Mouse (Mus musculus) heart, embryonic 15.5 days (tissue): ENCODE measurements around the gene Spint5. TPM values are rescaled to one million over a fixed set of nuclear protein-coding genes. Genes with fewer than 3 reads are reported as not detected.

Experiments
- ATAC-seq: fragments of 200-750 bp; cut with Nextera tagmentation; replicated peaks from 2 replicates; pipeline ENCODE4 v1.8.0; 2017; ENCODE audit warnings: low read depth, moderate TSS enrichment; ENCODE audit not compliant: insufficient number of reproducible peaks, insufficient read depth, low FRiP score
- H3K27ac ChIP-seq: fragments of 300-500 bp; sonication (generic); 2 replicates; pipeline ENCODE4 v1.5.1; 2015; ENCODE audit warnings: mild to moderate bottlenecking, inconsistent platforms
- H3K27me3 ChIP-seq: fragments of 300-500 bp; sonication (generic); 2 replicates; pipeline ENCODE4 v1.6.1; 2015; ENCODE audit warnings: inconsistent platforms
- H3K36me3 ChIP-seq: fragments of 300-500 bp; sonication (generic); 2 replicates; pipeline ENCODE4 v1.6.1; 2015; ENCODE audit warnings: mild to moderate bottlenecking, inconsistent platforms
- H3K4me1 ChIP-seq: fragments of 300-500 bp; sonication (generic); replicated peaks from 2 replicates; pipeline ENCODE4 v1.6.1; 2015; ENCODE audit warnings: inconsistent platforms
- H3K4me2 ChIP-seq: fragments of 300-500 bp; sonication (generic); 2 replicates; pipeline ENCODE4 v1.6.1; 2015; ENCODE audit warnings: inconsistent platforms, mild to moderate bottlenecking, moderate library complexity
- H3K4me3 ChIP-seq: fragments of 300-500 bp; sonication (generic); 2 replicates; pipeline ENCODE4 v1.5.1; 2015; ENCODE audit warnings: mild to moderate bottlenecking, inconsistent platforms
- H3K9ac ChIP-seq: fragments of 300-500 bp; sonication (generic); 2 replicates; pipeline ENCODE4 v1.6.1; 2015; ENCODE audit warnings: mild to moderate bottlenecking, inconsistent platforms
- H3K9me3 ChIP-seq: fragments of 300-500 bp; sonication (generic); replicated peaks from 2 replicates; pipeline ENCODE4 v1.6.1; 2016; ENCODE audit warnings: inconsistent platforms
- WGBS: fragments of 180-500 bp; shearing (Covaris S2); methylation state at CpG from one replicate; pipeline ENCODE4 v1.1.7; 2015; ENCODE audit warnings: mixed read lengths; 5-methylcytosine and 5-hydroxymethylcytosine counted together
- polyA plus RNA-seq: library from polyadenylated mRNA; unstranded; fragments of >200 nt; fragmentation: Nextera tagmentation; extraction: Ambion mirVana; gene quantifications from 2 replicates; pipeline ENCODE4 v1.2.1, GENCODE M21; 2015

Spint5 gene
- not detected in 2 replicates for polyA plus RNA-seq

DNA sequence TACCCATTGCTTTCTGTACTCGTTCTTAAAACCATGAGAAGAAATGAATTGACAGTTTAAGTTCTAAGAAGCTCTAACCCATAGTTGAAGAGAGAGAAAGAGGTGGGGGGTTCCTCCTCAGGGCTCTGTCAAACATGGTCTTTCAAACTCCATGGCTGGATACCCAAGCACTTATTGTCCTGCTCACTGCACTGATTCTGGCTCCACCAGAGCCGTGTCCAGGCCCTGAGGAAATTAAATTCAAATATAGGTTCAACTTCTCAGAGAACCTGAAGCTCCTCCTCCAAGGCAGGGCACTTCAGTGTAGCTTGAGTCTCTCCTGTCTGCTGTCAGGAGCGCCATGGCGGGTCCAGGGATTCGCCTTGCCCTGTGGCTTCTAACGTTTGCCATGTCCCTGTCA, at the start of gene Spint5:
Gene Spint5 (plus strand): TSS at position 301 of the 400 bp plus-strand sequence.
- H3K9me3 ChIP-seq: no peaks in the 10 kb centered on the region
- no peaks in the 10 kb centered on the region for H3K36me3 ChIP-seq
- no peak within 1 kb of the TSS for H3K27ac ChIP-seq
- H3K4me2 ChIP-seq: no peak within 1 kb of the TSS
- WGBS: 71% methylated on average over 6 of the region's 6 CpGs
- H3K9ac ChIP-seq: no peak within 1 kb of the TSS
- no peaks in the 10 kb centered on the region for H3K4me1 ChIP-seq
- H3K27me3 ChIP-seq: no peaks in the 10 kb centered on the region
- ATAC-seq: no peak
- no peak within 1 kb of the TSS for H3K4me3 ChIP-seq

DNA sequence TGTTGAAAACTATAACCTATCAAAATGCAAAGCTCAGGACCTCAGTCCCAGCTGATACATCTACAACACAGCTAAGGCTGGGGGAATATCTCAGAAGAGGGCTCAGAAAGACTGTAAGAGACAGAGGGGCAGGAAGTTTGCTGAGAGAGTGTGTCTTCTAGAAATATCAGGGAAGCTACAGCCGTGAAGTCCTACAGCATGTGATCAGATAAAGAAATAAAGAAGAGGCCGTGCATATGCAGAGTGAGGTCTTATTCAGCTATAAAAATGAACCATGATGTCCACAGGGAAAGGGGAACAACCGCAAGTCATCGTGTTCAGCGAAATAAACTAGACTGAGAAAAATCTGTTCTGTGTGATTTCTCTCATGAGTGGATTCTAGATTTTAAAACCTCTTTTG, 44.8 kb upstream of the Spint5 start:
- Histone ChIP-seq H3K9me3 (no peaks in the 10 kb centered on the region), H3K4me2 (no peak overlapping the region)

DNA sequence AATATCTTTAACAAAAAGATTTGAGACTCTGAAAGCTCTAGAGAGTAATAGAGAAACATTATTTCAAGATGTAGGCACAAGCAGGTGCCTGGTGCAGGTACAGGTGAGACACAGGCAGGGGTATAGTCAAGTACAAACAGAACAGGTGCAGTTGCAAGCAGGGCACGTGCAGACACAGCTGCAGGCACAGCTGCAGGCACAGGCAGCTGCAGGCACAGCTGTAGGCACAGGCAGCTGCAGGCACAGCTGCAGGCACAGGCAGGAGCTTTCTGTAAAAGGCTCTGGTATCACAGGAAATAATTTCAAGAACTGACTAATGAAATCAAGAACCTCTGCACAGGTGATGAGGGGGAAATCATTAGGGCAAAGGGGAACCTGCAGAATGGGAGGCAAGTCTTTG, 44.2 kb upstream of the Spint5 start:
- Histone ChIP-seq H3K27ac (no peak overlapping the region), H3K4me1 (no peaks in the 10 kb centered on the region), H3K4me3 (no peak overlapping the region), H3K27me3 (no peaks in the 10 kb centered on the region), H3K9ac (no peak overlapping the region), H3K36me3 (no peaks in the 10 kb centered on the region), H3K4me2 (no peak overlapping the region), H3K9me3 (no peaks in the 10 kb centered on the region)
- WGBS: 26% methylated on average over 1 of the region's 1 CpGs
- ATAC-seq: no peak

More for the DNA sequence above, 44.8 kb upstream of the Spint5 start:
- no peaks in the 10 kb centered on the region for H3K4me1 ChIP-seq
- H3K27me3 ChIP-seq: no peaks in the 10 kb centered on the region
- no peak overlapping the region for H3K9ac ChIP-seq
- ATAC-seq: no peak
- no peaks in the 10 kb centered on the region for H3K36me3 ChIP-seq
- WGBS: 77% methylated on average over 5 of the region's 5 CpGs
- H3K4me3 ChIP-seq: no peak overlapping the region
- no peak overlapping the region for H3K27ac ChIP-seq

DNA sequence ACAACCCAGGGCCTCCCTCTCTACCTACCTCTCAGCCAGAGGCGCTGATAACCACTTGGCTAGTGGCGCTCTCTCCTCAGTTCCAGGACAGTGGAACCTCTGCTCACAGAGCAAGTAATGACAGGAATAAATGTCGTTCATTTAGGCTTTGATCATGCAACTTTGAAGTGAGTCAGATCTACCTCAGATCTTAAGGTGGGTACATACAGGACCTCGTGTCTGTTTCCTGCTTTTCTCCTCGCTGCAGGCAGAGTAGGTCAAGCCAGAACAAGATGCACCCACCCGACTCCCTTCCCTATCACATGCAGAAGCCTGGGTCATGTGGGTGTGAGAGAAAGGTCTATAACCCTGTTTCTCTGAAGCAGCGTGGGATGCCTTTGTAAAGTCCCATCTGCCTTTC, 41.1 kb upstream of the Spint5 start, which contains the start of gene Wfdc11:
Gene Wfdc11 (minus strand): TSS at position 101 of the 400 bp plus-strand sequence.
- Histone ChIP-seq H3K9ac (no peak within 1 kb of the TSS), H3K4me1 (peaks cover 3% of the 10 kb centered on the region; the same call in 1 of the 2 replicates), H3K9me3 (no peaks in the 10 kb centered on the region), H3K27me3 (no peaks in the 10 kb centered on the region), H3K36me3 (no peaks in the 10 kb centered on the region), H3K4me3 (no peak within 1 kb of the TSS), H3K27ac (no peak within 1 kb of the TSS), H3K4me2 (no peak within 1 kb of the TSS)
- no peak for ATAC-seq
- WGBS: 63% methylated on average over 7 of the region's 7 CpGs

DNA sequence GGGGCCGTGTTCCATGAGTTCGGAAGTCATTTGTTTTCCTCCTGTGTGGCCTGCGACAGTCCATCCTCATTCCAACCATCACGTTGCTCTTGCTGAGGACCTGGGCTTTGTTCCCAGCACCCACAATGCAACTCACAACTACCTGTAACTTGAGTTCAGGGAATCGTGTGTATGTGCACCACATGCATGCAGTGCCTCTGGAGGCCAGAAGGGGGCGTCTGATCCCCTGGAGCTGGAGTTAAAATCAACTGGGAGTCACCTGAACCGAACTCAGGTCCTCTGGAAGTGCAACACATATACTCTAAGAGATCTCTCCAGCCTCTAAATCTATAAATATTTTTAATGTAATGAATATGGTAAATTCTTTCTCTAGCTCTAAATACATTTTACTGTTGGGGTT, 39.0 kb upstream of the Spint5 start:
- Histone ChIP-seq H3K27me3 (no peaks in the 10 kb centered on the region), H3K4me3 (no peak overlapping the region), H3K27ac (no peak overlapping the region), H3K9ac (no peak overlapping the region), H3K4me1 (peaks cover 5% of the 10 kb centered on the region; the same call in 1 of the 2 replicates), H3K4me2 (no peak overlapping the region), H3K36me3 (no peaks in the 10 kb centered on the region), H3K9me3 (no peaks in the 10 kb centered on the region)
- 79% methylated on average over 7 of the region's 7 CpGs for WGBS
- no peak for ATAC-seq

DNA sequence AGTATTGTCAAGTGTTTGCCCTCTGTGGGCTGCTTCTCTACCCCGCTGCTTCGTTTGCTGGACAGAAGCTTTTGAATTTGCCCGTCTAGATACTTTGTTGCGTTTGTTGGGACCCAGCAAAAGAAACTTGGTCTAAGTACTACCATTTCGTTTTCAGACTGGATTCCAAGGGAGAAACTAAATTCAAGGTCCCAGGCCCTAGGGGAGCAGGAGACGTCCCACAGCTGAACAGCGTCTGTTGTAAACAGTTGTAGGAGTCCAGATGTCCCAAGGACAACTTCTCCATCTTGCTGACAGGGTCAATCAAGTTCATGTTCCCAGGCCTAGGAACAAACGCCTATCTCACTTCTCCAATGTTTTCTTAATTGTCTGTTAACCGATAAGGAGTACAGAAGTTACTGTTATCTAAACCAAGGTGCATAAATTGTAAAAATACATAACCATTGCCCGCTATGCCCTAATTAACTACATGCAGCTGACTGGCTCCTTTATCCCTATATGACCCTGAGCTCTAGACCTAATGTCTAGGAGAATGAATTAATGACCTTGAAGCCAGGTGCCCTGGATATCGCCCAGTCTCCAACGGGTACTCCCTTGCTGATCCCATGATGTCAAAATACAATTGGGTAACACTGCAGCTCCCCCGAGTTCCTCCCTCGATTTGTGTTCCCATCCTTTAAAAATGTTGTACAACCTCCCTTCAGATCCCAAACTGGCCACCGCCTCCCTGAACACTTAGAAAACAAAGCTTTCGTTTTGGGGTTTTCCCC, 38.0 kb upstream of the Spint5 start:
- H3K9me3 ChIP-seq: no peaks in the 10 kb centered on the region
- no peak overlapping the region for H3K4me2 ChIP-seq
- ATAC-seq: no peak
- no peak overlapping the region for H3K4me3 ChIP-seq
- H3K4me1 ChIP-seq: peaks cover 5% of the 10 kb centered on the region; the same call in 1 of the 2 replicates
- no peaks in the 10 kb centered on the region for H3K27me3 ChIP-seq
- no peak overlapping the region for H3K9ac ChIP-seq
- H3K36me3 ChIP-seq: no peaks in the 10 kb centered on the region
- no peak overlapping the region for H3K27ac ChIP-seq
- WGBS: 72% methylated on average over 16 of the region's 16 CpGs

DNA sequence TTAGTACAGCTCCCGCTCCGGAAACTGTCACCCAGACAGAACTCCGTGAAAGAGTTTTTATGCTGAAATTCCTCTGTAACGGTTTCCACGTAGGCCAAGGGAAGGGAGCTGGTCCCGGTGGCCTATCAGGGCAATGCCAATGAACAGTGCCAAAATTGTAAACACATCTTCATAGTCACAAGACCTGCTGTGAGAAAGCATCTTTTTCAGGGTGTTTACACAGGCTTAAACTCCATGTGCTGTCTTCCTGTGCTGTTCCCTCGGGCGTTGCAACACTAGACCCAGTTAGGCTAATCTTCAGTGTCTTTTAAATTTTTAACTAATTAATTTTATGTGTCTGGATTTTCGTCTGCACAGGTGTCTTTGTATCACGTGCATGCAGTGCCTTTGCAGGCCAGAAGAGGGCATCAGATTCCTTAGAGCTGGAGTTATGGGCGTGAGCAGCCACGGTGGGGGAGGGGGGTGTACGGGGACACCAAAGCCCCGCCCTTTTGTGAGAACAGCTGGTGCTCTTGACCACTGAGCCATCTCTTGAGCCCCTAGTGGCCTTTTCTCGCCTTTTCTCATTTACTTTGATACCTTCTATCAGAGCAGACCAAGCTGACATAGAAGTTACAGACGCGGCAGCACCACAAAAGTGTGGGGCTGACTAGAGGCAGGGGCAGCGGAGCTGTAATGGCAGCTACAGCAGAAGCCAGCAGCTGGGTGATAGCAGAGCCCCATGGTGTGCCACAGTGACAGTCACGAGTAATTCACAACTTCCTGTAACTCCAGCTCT, 36.1 kb upstream of the Spint5 start:
- Histone ChIP-seq H3K27me3 (no peaks in the 10 kb centered on the region), H3K4me2 (peak overlapping the region; percentile 60), H3K9ac (no peak overlapping the region), H3K4me3 (peak overlapping the region; percentile 35), H3K27ac (no peak overlapping the region), H3K9me3 (no peaks in the 10 kb centered on the region), H3K4me1 (peaks cover 5% of the 10 kb centered on the region; the same call in 1 of the 2 replicates), H3K36me3 (no peaks in the 10 kb centered on the region)
- ATAC-seq: peak; percentile 60; the same call in 1 of the 2 replicates
- WGBS: 15% methylated on average over 19 of the region's 19 CpGs

DNA sequence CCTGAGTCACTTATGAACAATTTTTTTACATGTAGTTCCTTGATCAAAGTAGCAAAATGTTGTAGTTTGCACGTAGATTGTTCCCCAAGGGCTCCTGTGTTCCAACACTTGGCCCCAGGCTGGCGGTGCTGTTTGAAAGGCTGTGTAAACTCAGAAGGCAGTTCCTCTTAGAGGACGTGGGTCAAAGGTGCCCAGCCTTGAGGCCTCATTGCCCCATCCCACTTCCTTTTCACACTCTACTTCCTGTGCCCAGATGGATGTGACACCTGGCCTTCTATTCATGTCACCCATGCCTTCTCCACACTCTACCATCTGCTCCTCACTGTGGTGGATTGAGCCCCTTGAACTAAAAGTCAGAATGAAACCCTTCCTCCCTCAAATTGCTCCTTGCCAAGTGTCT, 35.2 kb upstream of the Spint5 start:
- no peaks in the 10 kb centered on the region for H3K9me3 ChIP-seq
- H3K9ac ChIP-seq: no peak overlapping the region
- H3K27ac ChIP-seq: no peak overlapping the region
- H3K27me3 ChIP-seq: no peaks in the 10 kb centered on the region
- H3K4me1 ChIP-seq: peaks cover 5% of the 10 kb centered on the region; the same call in 1 of the 2 replicates
- no peak overlapping the region for H3K4me2 ChIP-seq
- H3K4me3 ChIP-seq: no peak overlapping the region
- no peaks in the 10 kb centered on the region for H3K36me3 ChIP-seq
- 58% methylated on average over 3 of the region's 3 CpGs for WGBS
- no peak for ATAC-seq

DNA sequence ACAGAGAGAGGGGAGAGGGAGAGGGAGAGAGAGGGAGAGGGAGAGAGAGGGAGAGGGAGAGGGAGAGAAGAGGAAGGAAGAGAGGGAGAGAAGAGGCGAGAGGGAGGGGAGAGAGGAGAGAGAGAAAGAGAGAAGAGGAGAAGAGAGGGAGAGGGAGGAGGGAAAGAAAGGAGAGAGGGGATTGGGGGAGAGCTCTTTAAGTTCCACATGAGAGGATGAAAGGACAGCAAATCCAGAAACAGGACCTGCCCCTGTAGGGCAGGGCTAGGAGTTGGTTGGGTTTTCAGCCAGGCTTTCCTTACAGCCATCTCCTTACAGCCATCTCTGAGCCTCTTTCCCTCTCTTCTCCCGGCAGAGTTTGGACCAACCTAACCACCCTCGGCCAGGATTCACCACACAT, 30.3 kb upstream of the Spint5 start, which contains the start of gene Wfdc13:
Gene Wfdc13 (plus strand): TSS at position 301 of the 400 bp plus-strand sequence.
- Histone ChIP-seq H3K27ac (no peak within 1 kb of the TSS), H3K4me1 (no peaks in the 10 kb centered on the region)
- WGBS: 65% methylated on average over 3 of the region's 3 CpGs

DNA sequence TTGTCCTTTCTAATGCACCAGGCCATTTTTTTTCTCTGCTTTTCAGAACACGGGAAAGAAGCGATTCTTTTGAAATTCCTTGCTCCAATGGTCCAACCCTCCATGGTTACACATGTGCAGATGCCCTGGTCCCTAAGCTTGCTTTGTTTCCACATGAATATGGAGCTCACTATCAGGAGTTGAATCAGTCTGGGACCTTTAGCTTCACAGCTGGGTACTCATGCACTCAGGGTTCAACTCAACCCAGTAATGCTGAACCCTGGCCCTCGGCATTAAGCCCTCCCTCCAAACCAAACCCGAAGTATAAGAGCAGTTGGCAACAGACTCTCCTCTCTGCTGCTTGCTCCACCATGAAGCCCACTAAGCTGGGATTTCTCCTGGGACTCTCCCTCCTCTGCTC, 16.9 kb upstream of the Spint5 start, which contains the start of gene Spint4:
Gene Spint4 (plus strand): TSS at position 301 of the 400 bp plus-strand sequence.
- ATAC-seq: no peak

More for the DNA sequence above, 30.3 kb upstream of the Spint5 start, which contains the start of gene Wfdc13:
- Histone ChIP-seq H3K36me3 (no peaks in the 10 kb centered on the region), H3K27me3 (0 out of 2 replicates have a peak, but pooled peaks cover 6% of the 10 kb centered on the region), H3K9ac (no peak within 1 kb of the TSS), H3K4me2 (no peak within 1 kb of the TSS), H3K9me3 (no peaks in the 10 kb centered on the region), H3K4me3 (no peak within 1 kb of the TSS)
- no peak for ATAC-seq

DNA sequence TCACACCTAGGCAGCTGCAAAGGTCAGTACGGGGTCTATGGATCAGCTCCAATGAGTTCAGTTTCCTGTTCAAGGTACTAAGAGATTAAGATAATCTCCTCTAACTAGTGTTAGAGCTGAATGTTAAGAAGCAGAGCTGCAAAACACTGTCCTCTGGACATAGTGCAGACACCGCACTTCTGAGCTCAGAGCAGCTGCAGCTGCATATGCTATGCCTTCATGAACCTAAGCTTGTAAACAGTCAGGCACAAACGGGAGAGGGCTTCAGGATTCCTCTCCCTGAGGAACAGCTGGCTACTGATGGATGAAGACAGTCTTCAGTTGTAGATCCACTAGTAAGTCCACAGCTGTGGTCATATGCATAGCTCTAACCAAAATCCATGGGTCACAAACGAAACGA, 14.1 kb upstream of the Spint5 start:
- no peak overlapping the region for H3K4me2 ChIP-seq
- H3K27me3 ChIP-seq: no peaks in the 10 kb centered on the region
- H3K4me3 ChIP-seq: no peak overlapping the region
- ATAC-seq: no peak
- H3K4me1 ChIP-seq: no peaks in the 10 kb centered on the region
- no peak overlapping the region for H3K9ac ChIP-seq
- H3K36me3 ChIP-seq: no peaks in the 10 kb centered on the region
- H3K9me3 ChIP-seq: no peaks in the 10 kb centered on the region
- 65% methylated on average over 5 of the region's 5 CpGs for WGBS
- no peak overlapping the region for H3K27ac ChIP-seq

More for the DNA sequence above, 16.9 kb upstream of the Spint5 start, which contains the start of gene Spint4:
- Histone ChIP-seq H3K36me3 (no peaks in the 10 kb centered on the region), H3K27ac (no peak within 1 kb of the TSS), H3K4me2 (no peak within 1 kb of the TSS), H3K9ac (no peak within 1 kb of the TSS), H3K4me3 (no peak within 1 kb of the TSS), H3K9me3 (no peaks in the 10 kb centered on the region), H3K4me1 (no peaks in the 10 kb centered on the region), H3K27me3 (no peaks in the 10 kb centered on the region)
- 67% methylated on average over 4 of the region's 4 CpGs for WGBS
